Mouse (Mus musculus) megakaryocyte, embryonic 14.5 days (primary cell): ENCODE measurements around the gene AU018091.

ENCODE experiments used
- FLI1 ChIP-seq: IDR thresholded peaks from 2 replicates; pipeline ENCODE4 v1.6.1; 2012; ENCODE audit warnings: low read length, inconsistent platforms, mixed read lengths
- GATA1 ChIP-seq: IDR thresholded peaks from 3 replicates; pipeline ENCODE4 v1.6.1; 2012; ENCODE audit warnings: mixed read lengths, low read length, inconsistent platforms, borderline replicate concordance

DNA sequence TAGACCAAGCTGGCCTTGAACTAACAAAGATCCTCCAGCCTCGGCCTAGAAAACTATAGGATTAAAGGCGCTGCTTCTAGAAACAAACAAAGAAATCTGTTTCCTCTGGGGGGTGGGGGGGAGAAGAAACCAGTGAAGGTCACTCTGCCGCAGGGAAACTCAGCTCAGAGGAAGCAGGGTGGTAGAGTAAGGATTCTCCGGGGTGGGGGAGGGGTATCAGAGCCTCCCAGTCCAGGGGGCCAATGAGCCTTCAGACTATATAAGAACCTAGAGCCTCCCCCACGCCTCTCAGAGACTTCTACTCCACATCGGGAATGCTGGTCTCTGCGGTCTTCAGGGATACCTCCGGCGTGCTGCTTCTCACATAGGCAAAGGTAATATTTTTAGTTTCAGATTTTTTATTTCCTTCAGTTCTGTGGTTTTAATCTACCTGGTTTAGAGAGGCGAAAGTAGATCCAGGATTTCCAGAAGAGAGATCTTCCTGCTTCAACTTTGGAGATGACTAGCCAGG is 48.6 kb upstream of the AU018091 start:
- TF ChIP-seq GATA1 (no peak), FLI1 (no peak)
